ENCODE assay signal across 8 mouse cellular contexts in genomic region chr14:11555061-11555501, GRCm38 (mm10). TPM values are rescaled to one million over a fixed set of nuclear protein-coding genes. Genes with fewer than 3 reads are reported as not detected.
DNase-seq lines count a peak whose midpoint lies in the region; ATAC-seq and TF ChIP-seq lines count a peak whose summit lies in the region.

No protein-coding gene starts in this region.

- no peaks in the 10 kb centered on the region for H3K9me3 ChIP-seq in forebrain, postnatal 0 days (ENCODE audit: low read length)
- no peaks in the 10 kb centered on the region for H3K9me3 ChIP-seq in kidney, postnatal 0 days (replicated peaks; ENCODE audit: low read length)
- H3K9me3 ChIP-seq in stomach, postnatal 0 days (ENCODE audit: control insufficient read depth, low read length): no peaks in the 10 kb centered on the region

- no peak for TF ChIP-seq EP300 in stomach, postnatal 0 days (optimal IDR thresholded peaks at IDR 0.05)

- H3K4me1 ChIP-seq in cerebellum, adult 2 months (ENCODE audit: control insufficient read depth, insufficient read depth, low read length): no peaks in the 10 kb centered on the region
- peaks cover 13% of the 10 kb centered on the region; the same call in 1 of the 2 replicates for H3K4me1 ChIP-seq in forebrain, postnatal 0 days (ENCODE audit: insufficient read depth)
- H3K4me1 ChIP-seq in kidney, postnatal 0 days (replicated peaks; ENCODE audit: insufficient read depth, low read length): 0 out of 2 replicates have a peak, but pooled peaks cover 10% of the 10 kb centered on the region
- H3K4me1 ChIP-seq in stomach, postnatal 0 days (replicated peaks; ENCODE audit: control insufficient read depth, insufficient read depth): no peaks in the 10 kb centered on the region; the same call in none of the 2 replicates

- no peak for ATAC-seq in forebrain, postnatal 0 days
- 0 out of 2 replicates have a peak, but pooled peaks have one; percentile 6 for ATAC-seq in kidney, postnatal 0 days (replicated peaks; ENCODE audit: low FRiP score, low read depth)
- ATAC-seq in stomach, postnatal 0 days (ENCODE audit: low FRiP score, low TSS enrichment): no peak

- TF ChIP-seq POLR2A in cerebellum, adult 2 months (IDR thresholded peaks at IDR 0.05; ENCODE audit: borderline replicate concordance, insufficient read depth, low read length): no peak

- peak; percentile 32 to 56 for DNase-seq in layer of hippocampus, postnatal 10 days (ENCODE audit: low spot score in 2 of 2)
- DNase-seq in layer of hippocampus, adult 8-10 months (ENCODE audit: low spot score in 2 of 2): no peak
- peak; percentile 34 to 55 for DNase-seq in cerebellum, adult 2 months
- peak; percentile 43 for DNase-seq in forebrain, postnatal 0 days
- peak; percentile 37 for DNase-seq in kidney, postnatal 0 days (ENCODE audit: low spot score)
- DNase-seq in lung, postnatal 14 days: peak; percentile 40
- DNase-seq in stomach, postnatal 0 days (ENCODE audit: low spot score): no peak
- DNase-seq in thymus, postnatal 4 days: no peak

- H3K27ac ChIP-seq in cerebellum, adult 2 months (ENCODE audit: insufficient read depth, low read length): peak overlapping the region; percentile 80; the same call in 1 of the 2 replicates
- peak overlapping the region; percentile 91 for H3K27ac ChIP-seq in forebrain, postnatal 0 days (ENCODE audit: low read depth, low read length)
- peak overlapping the region; percentile 93 for H3K27ac ChIP-seq in kidney, postnatal 0 days
- 0 out of 2 replicates have a peak overlapping the region, but pooled peaks have one; percentile 95 for H3K27ac ChIP-seq in stomach, postnatal 0 days (replicated peaks)

- TF ChIP-seq CTCF in cerebellum, adult 2 months (IDR thresholded peaks at IDR 0.05; ENCODE audit: borderline replicate concordance, insufficient read depth, low read depth, low read length): no peak
- no peak for TF ChIP-seq CTCF in forebrain, postnatal 0 days (IDR thresholded peaks at IDR 0.05; ENCODE audit: low read depth)
- TF ChIP-seq CTCF in kidney, postnatal 0 days (IDR thresholded peaks at IDR 0.05; ENCODE audit: low read depth): no peak
- TF ChIP-seq CTCF in stomach, postnatal 0 days (IDR thresholded peaks at IDR 0.05; ENCODE audit: low read depth): no peak

- peak overlapping the region; percentile 97 for H3K4me3 ChIP-seq in cerebellum, adult 2 months (replicated peaks; ENCODE audit: insufficient read depth, low read depth, low read length)
- H3K4me3 ChIP-seq in forebrain, postnatal 0 days (ENCODE audit: low read depth, low read length): peak overlapping the region; percentile 67
- H3K4me3 ChIP-seq in kidney, postnatal 0 days (replicated peaks; ENCODE audit: low read depth, low read length): peak overlapping the region; percentile 69
- H3K4me3 ChIP-seq in stomach, postnatal 0 days (ENCODE audit: low read depth, low read length): peak overlapping the region; percentile 78

- under 1% methylated on average over 17 of the region's 17 CpGs for WGBS in cerebellum, adult 2 months
- WGBS in forebrain, postnatal 0 days: under 1% methylated on average over 17 of the region's 17 CpGs
- 0% methylated on average over 17 of the region's 17 CpGs for WGBS in kidney, postnatal 0 days
- under 1% methylated on average over 17 of the region's 17 CpGs for WGBS in stomach, postnatal 0 days

- H3K27me3 ChIP-seq in cerebellum, adult 2 months (ENCODE audit: control insufficient read depth, insufficient read depth, low read length): no peaks in the 10 kb centered on the region
- no peaks in the 10 kb centered on the region for H3K27me3 ChIP-seq in forebrain, postnatal 0 days (ENCODE audit: insufficient read depth, low read length)
- H3K27me3 ChIP-seq in kidney, postnatal 0 days (ENCODE audit: insufficient read depth, low read length): no peaks in the 10 kb centered on the region
- no peaks in the 10 kb centered on the region for H3K27me3 ChIP-seq in stomach, postnatal 0 days (ENCODE audit: control insufficient read depth, insufficient read depth, low read length)

- H3K9ac ChIP-seq in forebrain, postnatal 0 days: peak overlapping the region; percentile 72
- H3K9ac ChIP-seq in kidney, postnatal 0 days (ENCODE audit: low read depth, low read length): peak overlapping the region; percentile 80
- H3K9ac ChIP-seq in stomach, postnatal 0 days (ENCODE audit: low read length): peak overlapping the region; percentile 82

- H3K36me3 ChIP-seq in forebrain, postnatal 0 days (ENCODE audit: insufficient read depth): no peaks in the 10 kb centered on the region
- no peaks in the 10 kb centered on the region for H3K36me3 ChIP-seq in kidney, postnatal 0 days (ENCODE audit: insufficient read depth, low read length)
- H3K36me3 ChIP-seq in stomach, postnatal 0 days (ENCODE audit: control insufficient read depth, insufficient read depth, low read length): no peaks in the 10 kb centered on the region

- peak overlapping the region; percentile 73 for H3K4me2 ChIP-seq in forebrain, postnatal 0 days (ENCODE audit: low read depth)
- peak overlapping the region; percentile 79 for H3K4me2 ChIP-seq in kidney, postnatal 0 days (ENCODE audit: low read length)
- H3K4me2 ChIP-seq in stomach, postnatal 0 days (replicated peaks; ENCODE audit: low read depth): peak overlapping the region; percentile 95

RNA-seq across cellular contexts. Expression of gene Ptprg, which starts 1.7 kb away (rescaled TPM):
- 100 to 1,000 TPM; 159 to 164 TPM for total RNA-seq in layer of hippocampus, postnatal 10 days (2021)
- total RNA-seq in layer of hippocampus, adult 8-10 months (2022): 100 to 1,000 TPM in 1 of 4 experiments, 10 to 100 TPM in 3; 88.2 to 105 (median 94.3) TPM
- polyA plus RNA-seq in cerebellum, adult 2 months (2012; rRNA removed): 22.0 and 24.4 TPM in 2 replicates
- total RNA-seq in forebrain, postnatal 0 days (2014; rRNA removed): 60.4 and 88.7 TPM in 2 replicates
- polyA plus RNA-seq in forebrain, postnatal 0 days (2015; fragmentation: Nextera tagmentation; extraction: Ambion mirVana): 18.0 and 28.5 TPM in 2 replicates
- polyA plus RNA-seq in kidney, postnatal 0 days (2015; fragmentation: Nextera tagmentation; extraction: Ambion mirVana): 23.5 and 24.1 TPM in 2 replicates
- 5.4 and 6.2 TPM in 2 replicates for polyA plus RNA-seq in stomach, postnatal 0 days (2015; fragmentation: Nextera tagmentation; extraction: Ambion mirVana)

Comparison
In these comparisons a context has a peak if more than half of its experiments do, and no peak if none do; other contexts are left out.
1. DNase-seq: peak in layer of hippocampus, postnatal 10 days (2 of 2), cerebellum, adult 2 months (2 of 2), forebrain, postnatal 0 days (single experiment), kidney, postnatal 0 days (single experiment) and lung, postnatal 14 days (single experiment); none in layer of hippocampus, adult 8-10 months (0 of 2), stomach, postnatal 0 days (single experiment) and thymus, postnatal 4 days (single experiment).
2. Peak in every context shown above with its lines, with median percentiles within 50 percentile points of each other: H3K27ac ChIP-seq, H3K4me3 ChIP-seq, H3K4me2 ChIP-seq and H3K9ac ChIP-seq.